Mouse (Mus musculus) erythroblast, embryonic 14.5 days (primary cell): ENCODE data around the gene Racgap1. TPM values are rescaled to one million over a fixed set of nuclear protein-coding genes. Genes with fewer than 3 reads are reported as not detected.
A peak's percentile ranks its signal among the peaks of the same experiment; 100 is the strongest.

ENCODE experiments used
- H3K27me3 ChIP-seq: 2 replicates; pipeline ENCODE4 v1.6.1; 2012; ENCODE audit warnings: inconsistent platforms; ENCODE audit not compliant: control insufficient read depth
- H3K36me3 ChIP-seq: 2 replicates; pipeline ENCODE4 v1.6.1; 2012; ENCODE audit warnings: mild to moderate bottlenecking, inconsistent platforms; ENCODE audit not compliant: control insufficient read depth
- H3K4me1 ChIP-seq: 2 replicates; pipeline ENCODE4 v1.6.1; 2012; ENCODE audit warnings: inconsistent platforms; ENCODE audit not compliant: control insufficient read depth
- H3K4me3 ChIP-seq: replicated peaks from 2 replicates; pipeline ENCODE3; 2012; ENCODE audit warnings: moderate library complexity, mild to moderate bottlenecking, inconsistent platforms
- H3K9me3 ChIP-seq: 2 replicates; pipeline ENCODE4 v1.6.1; 2012; ENCODE audit warnings: low read length, inconsistent platforms, mixed read lengths; ENCODE audit not compliant: control insufficient read depth
- GATA1 ChIP-seq: IDR thresholded peaks from 2 replicates; pipeline ENCODE4 v1.6.1; 2012; ENCODE audit warnings: low read length, inconsistent platforms, mixed read lengths
- TAL1 ChIP-seq: IDR thresholded peaks from 3 replicates; pipeline ENCODE4 v1.6.1; 2012; ENCODE audit warnings: low read length, inconsistent platforms, mixed read lengths
- polyA plus RNA-seq: library from polyadenylated mRNA; stranded (reverse); fragments of >175 nt; gene quantifications from 2 replicates; pipeline ENCODE4 v1.2.3, GENCODE M21; 2012

Racgap1 gene
- polyA plus RNA-seq, 1 experiment = 2.5 TPM

DNA sequence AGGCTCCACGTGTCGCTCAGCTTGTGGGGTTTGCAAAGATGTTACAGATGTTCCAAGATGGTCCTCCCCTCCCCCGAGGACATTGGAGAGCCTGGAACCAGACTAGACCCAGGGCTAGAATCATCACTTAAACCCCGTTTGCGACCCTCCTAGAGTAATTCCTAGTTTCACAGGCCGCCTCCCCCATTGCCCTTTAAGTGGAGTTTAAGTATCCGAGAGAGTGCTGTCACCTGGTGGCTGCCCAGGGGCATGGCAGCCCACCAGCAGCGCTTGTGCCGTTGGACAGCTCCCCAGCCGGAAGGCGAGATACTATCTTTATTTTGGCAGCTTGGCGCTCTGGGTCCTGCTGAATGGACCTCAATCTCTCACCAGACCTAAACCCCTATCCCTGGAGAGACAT lies 17.4 kb upstream of the Racgap1 start:
- Histone ChIP-seq H3K36me3 (no peaks in the 10 kb centered on the region), H3K4me1 (peaks cover 30% of the 10 kb centered on the region), H3K27me3 (peaks cover 98% of the 10 kb centered on the region), H3K4me3 (no peak overlapping the region), H3K9me3 (peaks cover 11% of the 10 kb centered on the region)
- TF ChIP-seq GATA1 = no peak
- no peak for TF ChIP-seq TAL1

DNA sequence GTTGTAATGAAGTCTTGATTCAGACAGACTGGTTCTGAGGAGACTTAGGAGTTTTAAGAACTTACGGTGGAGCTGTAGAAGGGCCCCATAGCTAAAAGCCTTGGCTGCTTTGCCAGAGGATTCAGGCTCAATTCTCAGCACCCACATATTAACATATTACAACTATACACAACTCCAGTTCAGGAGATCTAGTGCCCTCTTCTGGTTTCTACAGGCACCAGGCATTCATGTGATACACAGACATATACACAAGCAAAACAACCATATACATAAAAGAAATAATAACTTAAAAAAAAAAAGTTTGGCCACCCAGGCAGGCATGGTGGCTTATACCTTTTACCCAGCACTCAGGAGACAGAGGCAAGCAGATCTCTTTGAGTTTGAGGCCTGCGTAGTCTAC lies 16.1 kb upstream of the Racgap1 start:
- TF ChIP-seq TAL1 = no peak
- TF ChIP-seq GATA1 = no peak
- H3K36me3 ChIP-seq = no peaks in the 10 kb centered on the region
- peaks cover 11% of the 10 kb centered on the region for H3K9me3 ChIP-seq
- no peak overlapping the region for H3K4me3 ChIP-seq
- H3K4me1 ChIP-seq = peaks cover 37% of the 10 kb centered on the region
- H3K27me3 ChIP-seq = peaks cover 96% of the 10 kb centered on the region

GRCm38 (mm10) chr15:99664600-99665451 lies 13.4 kb upstream of the Racgap1 start:
- TF ChIP-seq GATA1 (peak; percentile 83), TAL1 (peak; percentile 68)
- Histone ChIP-seq H3K4me3 (peak overlapping the region; percentile 17), H3K27me3 (peaks cover 96% of the 10 kb centered on the region), H3K9me3 (peaks cover 6% of the 10 kb centered on the region), H3K4me1 (peaks cover 38% of the 10 kb centered on the region), H3K36me3 (no peaks in the 10 kb centered on the region)

DNA sequence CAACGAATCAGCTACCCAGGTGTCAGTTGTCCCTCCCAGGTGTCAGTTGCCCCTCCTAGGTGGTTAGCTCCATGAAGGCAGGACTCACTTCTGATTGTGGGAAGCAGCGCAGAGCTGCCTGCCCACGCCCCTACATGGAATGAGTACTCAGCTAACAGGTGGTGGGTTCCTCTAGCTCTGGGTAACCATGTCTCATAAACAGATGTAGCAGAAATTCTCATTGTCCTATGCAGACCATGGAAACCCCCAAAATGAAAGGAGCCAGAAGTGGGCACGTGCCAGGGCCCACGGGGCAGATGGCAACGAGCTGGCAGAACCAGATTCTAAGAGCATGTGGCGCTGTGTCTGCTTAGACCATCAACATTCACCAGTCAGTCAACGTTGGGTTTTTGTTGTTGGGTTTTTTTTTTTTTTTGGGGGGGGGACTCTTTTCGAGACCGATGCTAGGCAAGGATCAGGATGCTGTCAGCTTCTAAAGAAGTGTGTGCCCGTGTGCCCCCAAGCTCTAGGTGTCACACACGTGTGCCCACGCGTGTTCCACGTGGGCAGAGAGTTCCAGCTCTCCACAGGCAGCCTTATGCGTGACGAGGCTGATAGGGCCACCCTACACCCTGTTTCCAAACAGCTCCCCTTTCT lies 12.6 kb upstream of the Racgap1 start:
- TF ChIP-seq GATA1 (no peak), TAL1 (no peak)
- H3K27me3 ChIP-seq = peaks cover 90% of the 10 kb centered on the region
- H3K4me3 ChIP-seq = peak overlapping the region; percentile 17
- peaks cover 6% of the 10 kb centered on the region for H3K9me3 ChIP-seq
- H3K4me1 ChIP-seq = peaks cover 38% of the 10 kb centered on the region
- no peaks in the 10 kb centered on the region for H3K36me3 ChIP-seq

DNA sequence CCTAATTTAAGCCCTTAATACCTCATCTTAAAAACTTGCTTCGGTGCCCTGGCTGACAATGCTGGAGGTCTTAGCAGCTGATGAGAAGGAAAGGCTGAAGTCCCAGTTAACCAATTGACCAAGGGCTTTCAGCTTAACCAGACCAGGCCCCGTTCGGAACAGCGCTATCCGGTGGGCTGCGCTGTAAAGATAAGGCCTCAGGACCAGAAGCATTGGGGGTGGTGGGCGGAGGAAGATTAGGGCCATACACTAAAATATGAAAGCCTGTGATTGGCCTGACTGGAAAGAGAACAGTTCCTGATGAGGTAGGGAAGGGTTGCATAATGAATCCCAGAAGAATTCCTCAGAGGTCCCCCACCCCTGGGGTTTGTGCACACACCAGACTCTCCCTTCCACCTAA lies 10.9 kb upstream of the Racgap1 start:
- TF ChIP-seq GATA1 (no peak), TAL1 (no peak)
- Histone ChIP-seq H3K36me3 (no peaks in the 10 kb centered on the region), H3K9me3 (peaks cover 4% of the 10 kb centered on the region), H3K27me3 (peaks cover 90% of the 10 kb centered on the region), H3K4me3 (no peak overlapping the region), H3K4me1 (peaks cover 35% of the 10 kb centered on the region)

DNA sequence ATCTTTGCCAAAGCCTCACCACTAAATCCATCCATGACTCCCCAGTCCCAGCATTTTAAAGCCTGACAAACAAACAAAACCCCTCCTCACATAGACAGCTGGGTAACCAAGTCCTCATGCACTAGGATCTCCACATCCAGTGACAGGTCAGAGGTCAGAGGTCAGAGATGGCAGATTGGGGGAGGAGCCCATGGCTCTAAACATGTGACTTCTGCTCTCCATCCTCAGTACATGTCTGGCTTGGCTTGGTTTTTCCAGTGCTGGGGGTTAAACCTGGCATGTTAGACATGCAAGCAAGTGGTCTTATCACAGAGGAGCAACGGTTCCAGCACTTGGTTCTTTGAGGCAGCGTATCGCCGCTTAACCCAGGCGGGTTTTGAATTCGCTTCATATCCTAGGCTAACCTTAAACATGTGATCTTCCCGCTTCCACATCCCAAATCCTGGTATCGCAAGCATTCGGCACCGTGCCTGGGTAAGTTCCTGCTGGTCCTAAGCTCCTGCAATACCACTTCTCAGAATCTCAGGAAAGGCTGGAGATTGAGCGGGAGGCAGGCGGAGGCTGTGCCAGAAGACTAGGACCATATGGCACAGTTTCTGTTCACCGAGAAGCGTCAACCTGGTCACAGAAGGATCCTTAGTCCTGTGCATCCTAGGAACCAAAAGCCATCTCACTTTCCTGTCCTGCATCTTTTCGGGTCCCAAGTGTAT lies 9.8 kb upstream of the Racgap1 start:
- no peaks in the 10 kb centered on the region for H3K36me3 ChIP-seq
- H3K4me1 ChIP-seq = peaks cover 34% of the 10 kb centered on the region
- no peak overlapping the region for H3K4me3 ChIP-seq
- no peaks in the 10 kb centered on the region; the same call in 1 of the 2 replicates for H3K9me3 ChIP-seq
- TF ChIP-seq TAL1 (no peak), GATA1 (no peak)
- peaks cover 89% of the 10 kb centered on the region for H3K27me3 ChIP-seq

DNA sequence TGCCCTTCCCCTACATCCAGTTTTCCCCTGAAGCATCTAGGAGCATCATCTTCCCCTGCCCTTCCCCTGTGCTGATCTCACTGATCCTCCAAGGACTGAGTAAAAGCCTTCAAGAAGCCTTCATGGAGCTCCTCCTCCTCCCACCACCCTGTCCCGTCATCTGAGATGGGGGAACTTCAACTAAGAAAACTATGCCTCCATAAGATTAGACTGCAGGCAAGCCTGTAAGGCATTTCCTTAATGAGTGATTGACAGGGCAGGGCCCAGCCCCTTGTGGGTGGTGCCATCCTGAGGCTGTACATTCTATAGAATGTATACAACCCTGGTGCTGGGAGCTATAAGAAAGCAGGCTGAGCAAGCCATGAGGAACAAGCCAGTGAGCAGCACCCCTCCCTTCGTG lies 7.0 kb upstream of the Racgap1 start:
- TF ChIP-seq TAL1 (no peak), GATA1 (no peak)
- Histone ChIP-seq H3K4me3 (no peak overlapping the region), H3K9me3 (peaks cover 7% of the 10 kb centered on the region), H3K4me1 (peaks cover 11% of the 10 kb centered on the region), H3K36me3 (no peaks in the 10 kb centered on the region), H3K27me3 (peaks cover 92% of the 10 kb centered on the region)

GRCm38 (mm10) chr15:99655956-99656355 lies 4.5 kb upstream of the Racgap1 start:
- peaks cover 20% of the 10 kb centered on the region for H3K4me1 ChIP-seq
- H3K36me3 ChIP-seq = no peaks in the 10 kb centered on the region
- peaks cover 7% of the 10 kb centered on the region for H3K9me3 ChIP-seq
- TF ChIP-seq TAL1 (no peak), GATA1 (no peak)
- H3K27me3 ChIP-seq = peaks cover 81% of the 10 kb centered on the region
- H3K4me3 ChIP-seq = no peak overlapping the region

DNA sequence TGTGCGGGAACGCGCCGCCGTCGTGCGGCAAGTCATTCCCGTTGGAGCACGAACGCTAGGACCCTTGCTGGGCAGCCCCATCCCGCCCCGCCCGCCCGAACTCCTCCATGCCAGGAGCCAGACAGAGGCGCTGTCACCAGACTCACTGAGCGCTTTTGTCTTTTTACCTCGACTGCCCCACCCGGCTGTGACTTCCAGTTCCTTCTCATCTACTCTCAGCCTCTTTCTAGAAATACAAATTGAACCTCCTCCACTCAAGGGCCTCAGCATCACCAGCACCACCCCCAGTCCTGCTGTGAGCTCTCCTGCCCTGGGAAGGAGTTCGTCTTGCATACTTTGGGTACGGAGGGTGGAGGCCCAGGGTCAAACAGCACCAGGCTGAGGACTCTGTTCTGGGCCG lies 2.4 kb upstream of the Racgap1 start:
- H3K4me1 ChIP-seq = peaks cover 38% of the 10 kb centered on the region
- peaks cover 7% of the 10 kb centered on the region for H3K9me3 ChIP-seq
- H3K27me3 ChIP-seq = peaks cover 67% of the 10 kb centered on the region
- TF ChIP-seq GATA1 (no peak), TAL1 (no peak)
- H3K36me3 ChIP-seq = peaks cover 15% of the 10 kb centered on the region
- H3K4me3 ChIP-seq = no peak overlapping the region
